Mouse (Mus musculus): Measurements from ENCODE around the gene Nbea. TPM values are rescaled to one million over a fixed set of nuclear protein-coding genes. Genes with fewer than 3 reads are reported as not detected.

The Nbea gene
- total and polyA plus RNA-seq, 2 experiments from 2014 or later: 6.0 to 17.3 TPM

DNA sequence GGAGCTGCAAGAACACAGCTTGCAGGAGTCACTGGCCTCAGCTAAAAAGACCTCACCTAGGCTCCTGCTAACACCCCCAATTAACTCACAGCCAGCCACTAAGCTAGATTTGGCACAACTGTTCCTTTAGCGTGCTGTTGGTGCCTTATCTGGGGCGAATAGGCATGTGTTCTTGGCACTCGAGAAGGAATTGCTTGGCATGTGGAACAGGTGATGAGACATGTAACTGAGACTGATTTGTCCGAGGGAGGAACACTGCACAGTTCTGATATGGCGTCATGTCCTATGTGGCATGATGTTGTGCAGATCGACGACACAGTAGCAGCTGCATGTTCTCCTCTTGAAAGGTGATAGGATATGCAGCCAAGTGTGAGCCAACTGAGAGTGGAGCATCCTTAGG, 331.0 kb downstream of the Nbea start:
- no peak overlapping the region for H3K9ac ChIP-seq (replicated peaks; ENCODE audit: low read depth, low read length)
- TF ChIP-seq CTCF (IDR thresholded peaks at IDR 0.05; ENCODE audit: low read depth) (no peak), EP300 (IDR thresholded peaks at IDR 0.05; ENCODE audit: low read depth) (peak; percentile 81)
- no peak overlapping the region for H3K4me2 ChIP-seq (ENCODE audit: low read depth, low read length)
- H3K4me1 ChIP-seq (ENCODE audit: control insufficient read depth, insufficient read depth): 0 out of 2 replicates have a peak, but pooled peaks cover 5% of the 10 kb centered on the region
- no peak overlapping the region for H3K4me3 ChIP-seq (ENCODE audit: low read depth, low read length)
- 33% methylated on average over 7 of the region's 7 CpGs for WGBS
- no peaks in the 10 kb centered on the region for H3K36me3 ChIP-seq (replicated peaks; ENCODE audit: control insufficient read depth, insufficient read depth, low read length)
- H3K27me3 ChIP-seq (ENCODE audit: control insufficient read depth, insufficient read depth, low read length): no peaks in the 10 kb centered on the region
- peak overlapping the region; percentile 77 for H3K27ac ChIP-seq (ENCODE audit: low read depth)
- DNase-seq (ENCODE audit: low spot score) (peak; percentile 72), ATAC-seq (ENCODE audit: insufficient read depth, low read depth) (peak; percentile 96)
- no peaks in the 10 kb centered on the region for H3K9me3 ChIP-seq (replicated peaks; ENCODE audit: control insufficient read depth, low read length)

- TF ChIP-seq CTCF (IDR thresholded peaks at IDR 0.05; ENCODE audit: low read depth) (no peak), EP300 (IDR thresholded peaks at IDR 0.05; ENCODE audit: low read depth) (no peak)
- 0 out of 2 replicates have a peak, but pooled peaks cover under 1% of the 10 kb centered on the region for H3K4me1 ChIP-seq (ENCODE audit: control insufficient read depth, insufficient read depth)
- DNase-seq (ENCODE audit: low spot score) (no peak), ATAC-seq (ENCODE audit: insufficient read depth, low read depth) (no peak)
- no peak overlapping the region for H3K4me3 ChIP-seq (ENCODE audit: low read depth, low read length)
- H3K27me3 ChIP-seq (ENCODE audit: control insufficient read depth, insufficient read depth, low read length): no peaks in the 10 kb centered on the region
- H3K9me3 ChIP-seq (replicated peaks; ENCODE audit: control insufficient read depth, low read length): no peaks in the 10 kb centered on the region
- H3K9ac ChIP-seq (replicated peaks; ENCODE audit: low read depth, low read length): no peak overlapping the region
- 92% methylated on average over 1 of the region's 1 CpGs for WGBS
- no peak overlapping the region for H3K27ac ChIP-seq (ENCODE audit: low read depth)
- H3K36me3 ChIP-seq (replicated peaks; ENCODE audit: control insufficient read depth, insufficient read depth, low read length): no peaks in the 10 kb centered on the region
- no peak overlapping the region for H3K4me2 ChIP-seq (ENCODE audit: low read depth, low read length)
Measured at GRCm38 (mm10) chr3:55847115-55847514, 336.4 kb downstream of the Nbea start.

GRCm38 (mm10) chr3:55837188-55837587, 346.3 kb downstream of the Nbea start:
- Histone ChIP-seq H3K9me3 (replicated peaks; ENCODE audit: control insufficient read depth, low read length) (no peaks in the 10 kb centered on the region), H3K9ac (replicated peaks; ENCODE audit: low read depth, low read length) (no peak overlapping the region)
- no peak for DNase-seq (ENCODE audit: low spot score)

DNA sequence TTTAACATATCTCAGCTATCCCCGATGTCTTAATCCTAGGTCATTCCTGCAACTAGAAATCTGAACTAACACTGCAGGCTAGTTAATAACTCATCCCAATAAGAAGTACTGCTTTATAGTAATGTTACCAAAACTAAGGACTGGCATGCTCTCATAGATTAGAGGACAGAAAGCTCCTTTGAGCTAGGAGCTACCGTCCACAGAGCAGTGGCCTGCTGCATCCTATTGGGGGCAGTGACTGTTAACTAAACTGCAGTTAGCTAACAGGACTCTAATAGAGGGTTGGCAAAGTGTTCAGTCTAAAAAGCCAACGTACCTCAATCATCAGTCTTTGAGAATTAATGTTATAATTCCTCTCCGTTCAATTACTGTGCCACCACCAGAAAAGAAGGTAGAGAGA, 348.3 kb downstream of the Nbea start:
- TF ChIP-seq CTCF (IDR thresholded peaks at IDR 0.05; ENCODE audit: low read depth) (peak; percentile 52), EP300 (IDR thresholded peaks at IDR 0.05; ENCODE audit: low read depth) (no peak)
- H3K27me3 ChIP-seq (ENCODE audit: control insufficient read depth, insufficient read depth, low read length): no peaks in the 10 kb centered on the region
- 42% methylated on average over 4 of the region's 4 CpGs for WGBS
- no peaks in the 10 kb centered on the region for H3K9me3 ChIP-seq (replicated peaks; ENCODE audit: control insufficient read depth, low read length)
- DNase-seq (ENCODE audit: low spot score): no peak
- no peaks in the 10 kb centered on the region for H3K36me3 ChIP-seq (replicated peaks; ENCODE audit: control insufficient read depth, insufficient read depth, low read length)
- no peak overlapping the region for H3K9ac ChIP-seq (replicated peaks; ENCODE audit: low read depth, low read length)
- H3K4me1 ChIP-seq (ENCODE audit: control insufficient read depth, insufficient read depth): no peaks in the 10 kb centered on the region
- H3K4me3 ChIP-seq (ENCODE audit: low read depth, low read length): no peak overlapping the region
- H3K27ac ChIP-seq (ENCODE audit: low read depth): no peak overlapping the region
- no peak for ATAC-seq (ENCODE audit: insufficient read depth, low read depth)
- H3K4me2 ChIP-seq (ENCODE audit: low read depth, low read length): no peak overlapping the region

More at GRCm38 (mm10) chr3:55837188-55837587, 346.3 kb downstream of the Nbea start:
- Histone ChIP-seq H3K4me1 (ENCODE audit: control insufficient read depth, insufficient read depth) (no peaks in the 10 kb centered on the region), H3K4me2 (ENCODE audit: low read depth, low read length) (no peak overlapping the region), H3K36me3 (replicated peaks; ENCODE audit: control insufficient read depth, insufficient read depth, low read length) (no peaks in the 10 kb centered on the region), H3K4me3 (ENCODE audit: low read depth, low read length) (no peak overlapping the region), H3K27me3 (ENCODE audit: control insufficient read depth, insufficient read depth, low read length) (no peaks in the 10 kb centered on the region), H3K27ac (ENCODE audit: low read depth) (no peak overlapping the region)
- ATAC-seq (ENCODE audit: insufficient read depth, low read depth): no peak
- TF ChIP-seq CTCF (IDR thresholded peaks at IDR 0.05; ENCODE audit: low read depth) (no peak), EP300 (IDR thresholded peaks at IDR 0.05; ENCODE audit: low read depth) (no peak)
- WGBS: 68% methylated on average over 3 of the region's 3 CpGs

DNA sequence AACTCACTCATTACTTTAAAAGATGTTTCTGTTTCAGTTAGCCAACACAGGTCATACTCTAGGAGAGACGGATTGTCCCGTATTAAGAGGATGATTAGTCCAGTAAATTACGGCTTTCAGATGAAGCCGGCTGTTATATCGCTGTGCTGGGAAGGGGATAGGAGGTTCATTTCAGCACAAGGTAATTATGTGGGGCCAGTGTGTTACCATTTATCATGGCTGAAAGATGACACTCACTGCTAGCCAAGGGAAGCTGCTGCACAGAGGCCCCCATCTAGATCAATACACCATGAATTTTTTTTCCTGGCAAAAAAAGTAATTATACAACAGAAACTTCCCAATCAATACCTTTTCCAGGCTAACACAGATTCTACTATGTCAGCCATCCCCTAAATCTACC, 353.3 kb downstream of the Nbea start:
- Histone ChIP-seq H3K9me3 (replicated peaks; ENCODE audit: control insufficient read depth, low read length) (no peaks in the 10 kb centered on the region), H3K4me3 (ENCODE audit: low read depth, low read length) (no peak overlapping the region), H3K4me2 (ENCODE audit: low read depth, low read length) (no peak overlapping the region), H3K9ac (replicated peaks; ENCODE audit: low read depth, low read length) (no peak overlapping the region), H3K27me3 (ENCODE audit: control insufficient read depth, insufficient read depth, low read length) (no peaks in the 10 kb centered on the region), H3K4me1 (ENCODE audit: control insufficient read depth, insufficient read depth) (no peaks in the 10 kb centered on the region), H3K36me3 (replicated peaks; ENCODE audit: control insufficient read depth, insufficient read depth, low read length) (no peaks in the 10 kb centered on the region), H3K27ac (ENCODE audit: low read depth) (no peak overlapping the region)
- TF ChIP-seq EP300 (IDR thresholded peaks at IDR 0.05; ENCODE audit: low read depth): no peak
- no peak for TF ChIP-seq CTCF (IDR thresholded peaks at IDR 0.05; ENCODE audit: low read depth)
- WGBS: 85% methylated on average over 5 of the region's 5 CpGs
- DNase-seq (ENCODE audit: low spot score) (no peak), ATAC-seq (ENCODE audit: insufficient read depth, low read depth) (no peak)

Data from heart, postnatal 0 days (tissue).